Mouse (Mus musculus): ENCODE measurements around the gene Nlrp4e. TPM values are rescaled to one million over a fixed set of nuclear protein-coding genes. Genes with fewer than 3 reads are reported as not detected.

The Nlrp4e gene
- not detected in 2 replicates for polyA plus RNA-seq (2012; rRNA removed)

DNA sequence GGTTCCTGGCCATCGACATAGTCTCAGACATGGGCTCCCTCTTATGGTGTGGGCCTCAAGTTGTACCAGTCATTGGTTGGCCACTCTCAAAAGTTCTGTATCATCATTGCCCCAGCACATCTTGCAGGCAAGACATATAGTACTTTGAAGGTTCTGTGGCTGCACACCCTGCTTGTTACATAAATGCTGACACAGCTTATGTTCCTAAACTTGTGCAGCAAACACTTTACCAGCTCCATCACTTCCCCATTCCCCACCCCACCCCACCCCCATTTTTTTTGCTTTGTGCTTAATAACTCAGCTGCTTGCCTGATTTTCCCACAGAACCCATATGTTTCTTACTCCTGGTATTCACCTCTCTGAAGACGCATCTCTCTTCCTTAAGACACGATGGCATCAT is at the start of gene Nlrp4e:
Gene Nlrp4e, plus strand, starts transcription at position 301 of the 400 bp plus-strand sequence.

DNA sequence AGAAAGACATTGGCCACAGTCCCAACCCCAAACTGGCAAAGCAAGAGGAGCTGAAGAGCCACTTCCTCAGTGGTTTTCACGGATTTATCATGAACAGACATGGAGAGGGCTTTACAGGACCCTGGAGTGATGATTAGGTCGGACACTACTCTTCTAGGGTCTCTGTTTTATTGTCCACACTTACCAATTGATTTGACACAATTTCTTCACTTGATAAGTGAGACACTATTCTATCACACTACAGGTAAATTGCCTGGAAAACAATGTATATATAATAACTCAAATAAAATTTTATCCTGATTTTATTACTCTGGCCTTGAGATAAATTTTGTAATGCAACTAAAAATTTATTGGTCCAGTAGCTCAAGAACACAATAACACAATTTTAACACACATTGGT is 49.4 kb upstream of the Nlrp4e start, which contains the start of gene Vmn1r166:
Gene Vmn1r166, minus strand, starts transcription at position 101 of the 400 bp plus-strand sequence.

DNA sequence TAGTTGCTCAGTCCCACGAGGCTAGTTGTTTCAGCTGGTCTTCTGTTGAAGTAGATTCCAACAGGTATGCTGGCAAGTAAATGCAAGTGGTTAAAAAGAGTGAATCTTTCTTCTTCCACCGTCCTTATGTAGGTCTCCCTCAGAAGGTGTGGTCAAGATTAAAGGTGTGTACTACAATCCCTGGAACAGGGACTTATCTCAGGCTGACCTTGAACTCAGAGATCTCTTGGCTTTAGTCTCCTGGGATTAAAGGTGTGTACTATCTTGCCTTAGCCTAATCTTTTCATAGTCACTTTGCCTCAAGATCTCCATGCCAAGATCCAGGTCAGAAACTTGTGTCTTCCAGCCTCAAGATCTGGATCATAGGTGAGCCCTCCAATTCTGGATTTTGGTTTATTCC is 22.2 kb upstream of the Nlrp4e start, which contains the start of gene Gm6902:
Gene Gm6902, minus strand, starts transcription at position 101 of the 400 bp plus-strand sequence.

DNA sequence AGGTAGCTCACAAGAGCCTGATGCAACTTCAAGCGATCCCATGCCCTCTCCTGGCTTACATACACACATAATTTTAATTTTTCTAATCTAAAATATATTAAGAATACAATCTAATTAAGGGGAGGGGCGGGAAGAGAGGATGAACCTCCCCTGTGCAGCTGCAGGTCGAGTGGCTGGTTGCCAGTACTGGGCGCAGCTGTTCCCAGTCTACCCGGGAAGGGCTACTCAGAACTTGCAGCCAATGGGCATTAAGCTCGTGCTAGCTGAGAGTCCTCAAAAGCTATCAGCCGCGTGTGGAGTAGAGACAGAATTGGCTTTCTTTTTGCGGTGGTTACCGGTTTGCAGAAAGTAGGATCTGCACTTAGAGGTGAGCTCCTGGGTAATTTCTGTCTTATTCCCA is 84.6 kb downstream of the Nlrp4e start, which contains the start of gene Nlrp5:
Gene Nlrp5, plus strand, starts transcription at position 301 of the 400 bp plus-strand sequence.

Other genes with a start within 250 kb of the Nlrp4e start
- gene Vmn1r163, start 245.7 kb upstream of the Nlrp4e start, polyA plus RNA-seq (2012; rRNA removed): not detected in 2 replicates
- gene Gm8720, start 233.7 kb upstream of the Nlrp4e start, polyA plus RNA-seq (2012; rRNA removed): not detected in 2 replicates
- gene Gm10662, start 156.7 kb upstream of the Nlrp4e start, polyA plus RNA-seq (2012; rRNA removed): not detected in 2 replicates
- not detected in 2 replicates for gene Vmn1r165, start 83.9 kb upstream of the Nlrp4e start, polyA plus RNA-seq (2012; rRNA removed)
- gene Vmn1r166, start 49.5 kb upstream of the Nlrp4e start, polyA plus RNA-seq (2012; rRNA removed): not detected in 2 replicates
- gene Gm6902, start 22.3 kb upstream of the Nlrp4e start, polyA plus RNA-seq (2012; rRNA removed): not detected in 2 replicates
- not detected in 2 replicates for gene Nlrp5, start 84.7 kb downstream of the Nlrp4e start, polyA plus RNA-seq (2012; rRNA removed)
- gene Vmn1r167, start 206.0 kb downstream of the Nlrp4e start, polyA plus RNA-seq (2012; rRNA removed): not detected in 2 replicates
- gene Vmn1r168, start 238.5 kb downstream of the Nlrp4e start, polyA plus RNA-seq (2012; rRNA removed): not detected in 2 replicates